Mouse (Mus musculus): ENCODE results near the gene Camta1. TPM values are rescaled to one million over a fixed set of nuclear protein-coding genes. Genes with fewer than 3 reads are reported as not detected.

The Camta1 gene
- total RNA-seq, 2 experiments from 2014 or later = 247 to 265 TPM

DNA sequence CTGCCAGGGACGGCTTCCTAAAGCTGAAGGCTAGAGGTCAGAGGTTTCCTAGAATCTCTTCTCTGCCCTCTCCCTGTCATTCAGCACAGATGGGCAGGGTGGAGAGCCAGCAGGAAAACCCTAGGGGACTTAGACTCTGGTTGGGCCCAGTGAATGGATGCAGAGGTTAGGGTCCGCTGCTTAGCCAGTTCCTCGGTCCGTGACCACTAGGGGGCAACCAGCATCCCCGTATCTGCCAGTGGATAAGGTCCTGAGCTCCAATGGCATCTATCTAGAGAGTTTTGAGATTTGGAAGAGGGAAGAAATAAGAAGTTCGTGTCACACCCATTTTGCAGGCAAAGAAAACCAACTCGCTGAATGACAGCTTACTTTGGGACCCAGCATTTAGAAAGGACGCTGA, 251.4 kb downstream of the Camta1 start:
- peak; percentile 57 to 74 for DNase-seq (ENCODE audit: low spot score in 2 of 2)

- DNase-seq (ENCODE audit: low spot score in 2 of 2) = no peak
These were observed 256.8 kb downstream of the Camta1 start for GRCm38 (mm10) chr4:151604907-151605306.

DNA sequence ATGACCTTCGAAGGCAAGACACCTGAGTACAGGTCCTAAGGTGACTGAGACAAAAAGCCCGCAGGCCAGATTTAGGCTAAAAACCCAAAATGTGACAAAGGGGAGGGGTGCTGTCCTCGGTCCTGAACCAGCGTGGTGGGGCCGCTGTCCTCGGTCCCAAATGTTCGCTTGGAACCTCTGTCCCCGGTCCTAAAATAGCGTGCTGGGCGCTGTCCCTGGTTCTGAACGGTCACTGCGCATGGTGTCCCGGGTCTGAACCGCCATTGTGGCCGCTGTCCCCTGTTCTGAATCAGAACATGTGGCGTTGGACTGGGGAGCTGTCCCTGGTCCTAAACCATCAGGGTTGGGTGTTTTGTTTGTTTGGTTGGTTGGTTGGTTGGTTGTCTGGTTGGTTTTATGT, 257.2 kb downstream of the Camta1 start:
- DNase-seq (ENCODE audit: low spot score in 2 of 2) = peak; percentile 14 to 17

DNA sequence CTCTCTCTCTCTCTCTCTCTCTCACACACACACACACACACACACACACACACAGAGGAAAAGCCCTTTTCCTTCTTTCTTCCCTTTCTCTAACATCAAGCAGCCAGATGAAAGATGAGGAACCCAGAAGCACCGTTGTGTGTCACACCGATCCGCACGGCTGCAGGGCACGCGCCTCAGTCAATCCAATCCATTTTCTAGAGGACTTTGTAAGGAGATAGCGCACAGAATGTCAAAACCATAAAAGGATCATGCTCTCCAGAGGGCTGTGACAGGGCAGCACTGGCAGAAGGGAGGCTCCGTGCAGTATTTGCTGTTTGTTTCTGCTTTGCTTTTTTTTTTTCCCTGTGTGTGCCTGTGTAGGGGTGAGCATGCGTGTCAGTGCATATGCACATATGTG, 258.1 kb downstream of the Camta1 start:
- no peak for DNase-seq (ENCODE audit: low spot score in 2 of 2)

DNA sequence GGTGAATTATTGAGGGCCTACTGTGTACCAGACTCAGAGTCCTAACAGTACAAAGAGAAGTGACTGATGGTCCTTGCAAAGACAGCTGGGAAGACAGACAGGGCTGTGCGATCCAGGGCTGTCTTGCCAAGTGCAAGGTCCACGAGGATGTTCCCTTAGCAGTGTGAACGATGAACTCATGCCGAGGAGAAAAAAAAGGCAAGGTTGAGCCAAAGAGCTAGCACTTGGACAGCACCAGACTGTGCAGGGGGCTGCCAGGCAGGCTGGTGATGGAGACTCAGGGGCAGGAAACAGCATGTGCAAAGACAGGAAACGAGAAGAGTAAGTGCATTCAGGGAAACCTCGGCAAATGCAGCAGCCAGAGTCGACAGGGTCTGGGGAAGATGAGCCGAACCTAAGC, 266.6 kb downstream of the Camta1 start:
- no peak for DNase-seq (ENCODE audit: low spot score in 2 of 2)

DNA sequence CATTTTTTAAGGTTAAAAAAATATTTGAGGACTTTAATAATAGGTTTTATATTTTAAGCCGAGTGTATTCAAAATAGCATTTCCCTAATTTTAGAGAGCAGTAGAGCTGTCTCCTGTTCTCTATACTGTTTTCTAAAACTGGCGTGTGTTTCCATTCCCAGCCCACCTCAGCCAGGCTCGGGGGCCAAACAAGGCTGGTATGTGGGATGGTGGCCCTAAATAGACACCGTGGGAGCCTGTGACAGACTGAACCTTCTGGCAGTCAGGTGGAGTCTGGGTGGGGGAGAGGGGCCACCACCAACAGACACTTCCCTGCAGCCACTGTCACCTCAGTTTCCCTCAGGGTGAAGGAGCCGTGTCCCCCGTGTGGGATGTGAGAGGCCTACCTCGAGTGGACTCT, 268.6 kb downstream of the Camta1 start:
- peak; percentile 24 to 52 for DNase-seq (ENCODE audit: low spot score in 2 of 2)

DNA sequence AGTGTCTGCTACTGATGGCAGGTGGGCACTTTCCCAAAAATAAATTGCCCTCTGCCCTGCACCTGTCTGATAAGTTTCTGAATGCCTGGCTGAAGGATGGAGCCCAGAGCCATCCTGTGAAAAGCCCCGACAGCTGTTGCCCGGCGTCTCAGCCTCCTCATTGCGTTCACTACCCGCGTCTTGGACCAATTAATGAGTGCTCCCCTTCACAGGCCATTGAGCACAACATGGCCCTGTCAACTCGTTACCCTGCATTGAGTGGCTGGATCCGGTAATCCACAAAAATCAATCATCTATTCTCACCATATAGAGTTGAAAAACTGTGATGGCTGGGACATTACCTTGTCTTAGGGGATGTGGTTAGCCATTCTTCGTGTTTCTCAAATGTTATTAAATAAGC, 275.6 kb downstream of the Camta1 start:
- no peak for DNase-seq (ENCODE audit: low spot score in 2 of 2)

DNA sequence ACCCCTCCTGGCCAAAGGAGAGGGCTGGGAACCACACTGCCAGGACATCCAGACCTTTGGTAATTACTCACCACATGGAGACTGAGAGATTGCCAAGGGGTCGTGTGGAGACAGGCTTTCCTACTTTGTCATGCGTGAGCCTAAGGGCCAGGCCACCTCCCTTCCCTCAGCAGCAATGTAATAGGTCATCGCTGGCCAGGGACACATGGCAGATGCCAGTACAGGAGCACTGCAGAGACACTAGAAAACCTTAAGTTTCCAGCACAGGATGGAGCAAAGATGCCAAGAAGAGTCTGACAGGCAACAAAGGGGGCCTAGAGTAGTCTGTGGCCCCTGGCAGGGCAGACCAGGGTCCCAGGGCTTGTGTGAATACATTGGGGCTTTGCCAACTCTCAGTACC, 283.7 kb downstream of the Camta1 start:
- no peak for DNase-seq (ENCODE audit: low spot score in 2 of 2)

- DNase-seq (ENCODE audit: low spot score in 2 of 2) = peak; percentile 27 to 33
These were observed 285.2 kb downstream of the Camta1 start for GRCm38 (mm10) chr4:151576291-151577108.

DNA sequence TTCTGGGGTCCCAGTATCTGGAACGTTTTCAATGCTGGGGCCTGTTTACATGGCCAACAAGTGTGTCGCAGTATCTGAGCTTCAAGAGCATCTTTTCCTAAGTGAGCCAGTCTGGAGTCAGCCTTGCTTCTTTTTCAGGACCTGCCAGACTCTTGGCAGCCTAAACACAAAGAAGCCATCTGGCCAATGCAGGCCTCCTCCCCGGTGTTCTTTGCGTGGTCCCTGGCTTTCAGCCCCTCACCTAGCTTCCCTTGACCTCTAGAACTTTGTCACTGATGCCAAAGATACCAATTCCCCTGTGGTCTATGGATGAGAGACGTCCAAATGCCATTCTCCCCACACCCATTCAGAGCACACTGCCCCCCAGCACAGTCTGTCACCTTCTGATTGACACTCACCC, 289.0 kb downstream of the Camta1 start:
- DNase-seq (ENCODE audit: low spot score in 2 of 2) = no peak

- DNase-seq (ENCODE audit: low spot score in 2 of 2) = no peak
These were observed 292.1 kb downstream of the Camta1 start for GRCm38 (mm10) chr4:151569586-151569985.

- DNase-seq (ENCODE audit: low spot score in 2 of 2) = no peak
These were observed 292.8 kb downstream of the Camta1 start for GRCm38 (mm10) chr4:151568887-151569286.

DNA sequence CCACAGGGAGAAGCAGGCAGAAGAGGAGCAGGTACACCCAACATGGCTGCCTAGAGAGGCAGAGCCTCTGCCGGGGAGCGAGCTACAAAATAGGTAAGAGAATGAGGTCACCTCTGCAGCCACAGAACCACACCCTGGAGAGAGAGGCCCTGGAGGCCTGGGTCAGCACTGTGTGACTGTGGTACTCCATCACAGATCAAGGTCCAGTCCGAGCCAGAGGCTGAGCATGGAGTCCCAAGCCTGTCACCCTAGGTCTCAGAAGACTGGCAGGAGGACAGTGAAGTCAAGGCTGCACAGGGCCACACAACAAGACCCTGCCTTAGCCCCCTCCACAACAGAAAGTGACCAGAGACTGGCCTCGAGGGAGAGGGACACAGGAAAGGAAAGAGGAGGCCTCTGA, 294.6 kb downstream of the Camta1 start:
- no peak for DNase-seq (ENCODE audit: low spot score in 2 of 2)

DNA sequence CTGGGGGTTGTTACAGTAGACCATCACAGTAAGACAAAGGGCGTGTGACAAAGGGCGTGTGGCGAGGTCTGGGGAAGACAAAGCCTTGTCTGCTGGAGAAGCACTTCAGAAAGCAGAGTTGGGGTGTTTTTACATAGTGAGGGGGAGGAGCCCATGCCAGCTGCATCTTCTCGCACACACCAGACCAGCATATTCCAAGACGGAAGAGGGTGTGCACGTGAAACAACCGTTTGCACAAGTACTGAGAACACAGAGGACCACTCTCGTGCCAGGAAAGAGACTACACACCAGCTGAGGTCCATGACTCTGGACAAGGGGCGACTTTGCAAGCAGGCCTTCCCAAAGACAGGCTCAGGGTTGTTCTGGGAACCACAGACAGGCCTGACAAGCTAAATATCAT, 306.2 kb downstream of the Camta1 start:
- no peak for DNase-seq (ENCODE audit: low spot score in 2 of 2)

GRCm38 (mm10) chr4:151549523-151549922, 312.2 kb downstream of the Camta1 start:
- no peak for DNase-seq (ENCODE audit: low spot score in 2 of 2)

- no peak for DNase-seq (ENCODE audit: low spot score in 2 of 2)
These were observed 316.2 kb downstream of the Camta1 start for GRCm38 (mm10) chr4:151545452-151545851.

DNA sequence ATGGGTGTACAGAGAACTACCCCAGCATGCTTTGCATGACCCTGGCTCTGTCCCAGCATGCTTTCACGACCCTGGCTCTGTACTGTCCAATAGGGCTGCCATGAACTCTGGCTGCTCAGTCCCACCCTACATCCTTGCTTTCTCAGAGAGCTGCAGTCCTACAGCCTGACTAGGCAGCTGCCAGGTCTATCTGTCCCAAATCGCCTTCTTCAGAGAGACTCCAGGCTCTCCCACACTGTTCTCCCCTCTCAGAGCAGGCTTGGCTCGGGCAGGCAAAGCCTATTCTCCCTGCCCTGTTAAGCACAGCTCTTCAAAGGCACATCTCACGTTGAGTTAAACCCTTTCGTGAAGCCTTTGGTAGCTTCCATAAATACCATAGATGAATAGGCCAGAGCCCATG, 317.5 kb downstream of the Camta1 start:
- no peak for DNase-seq (ENCODE audit: low spot score in 2 of 2)

GRCm38 (mm10) chr4:151540546-151540945, 321.1 kb downstream of the Camta1 start:
- no peak for DNase-seq (ENCODE audit: low spot score in 2 of 2)

DNA sequence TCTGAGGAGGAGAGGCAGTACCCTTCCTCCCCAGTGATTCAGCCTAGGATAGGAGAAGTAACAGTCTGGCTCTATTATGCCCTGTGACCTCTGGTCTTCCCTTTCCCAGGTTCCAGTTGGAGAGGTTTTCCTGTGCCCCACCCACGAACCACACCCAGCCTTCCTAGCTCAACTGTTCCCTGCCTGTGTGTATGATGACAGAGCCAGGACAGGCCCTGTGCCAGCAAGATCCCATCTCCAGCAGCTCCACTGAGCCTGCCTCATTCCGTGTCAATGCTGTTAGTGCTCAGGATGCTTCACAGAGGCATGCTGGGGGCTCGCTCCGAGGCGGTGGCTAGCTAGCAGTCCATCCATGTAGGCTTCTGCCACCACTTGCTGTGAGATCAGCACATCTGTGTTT, 321.8 kb downstream of the Camta1 start:
- DNase-seq (ENCODE audit: low spot score in 2 of 2) = no peak

- no peak for DNase-seq (ENCODE audit: low spot score in 2 of 2)
These were observed 322.5 kb downstream of the Camta1 start for GRCm38 (mm10) chr4:151539167-151539525.

DNA sequence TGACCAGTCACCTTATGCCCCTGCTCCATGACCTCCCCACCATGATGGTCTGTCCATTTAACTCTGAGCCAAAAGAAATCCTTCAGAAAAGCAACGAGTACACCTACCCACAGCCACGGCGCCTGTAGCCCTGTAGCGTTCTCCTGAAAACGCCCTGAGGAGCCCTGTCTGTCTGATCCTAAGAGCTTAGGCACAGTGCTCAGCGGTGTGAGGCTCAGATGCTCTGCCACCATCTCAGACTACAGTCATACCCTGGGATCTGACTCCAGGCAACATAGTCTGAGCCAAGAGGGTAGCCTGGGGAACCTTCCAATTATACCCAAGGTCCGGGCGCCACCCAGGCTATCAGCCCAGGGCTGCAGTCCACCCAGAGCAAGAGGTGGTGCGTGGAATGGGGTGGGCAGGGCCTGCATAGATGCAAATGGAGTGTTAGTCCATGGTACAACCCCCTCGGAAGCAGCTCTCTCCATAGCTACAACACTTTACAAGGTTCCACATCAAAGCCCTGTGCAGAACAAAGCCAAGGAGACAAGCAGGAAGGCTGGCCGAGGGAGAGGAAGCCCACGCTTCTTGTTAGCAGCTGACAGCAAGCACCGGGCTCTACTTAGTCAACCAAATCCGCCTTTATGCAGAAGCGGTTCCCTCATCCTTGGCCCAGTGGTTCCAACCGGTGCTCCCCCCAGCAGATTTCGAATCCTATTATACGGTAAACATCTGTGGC, 323.1 kb downstream of the Camta1 start:
- DNase-seq (ENCODE audit: low spot score in 2 of 2) = no peak

DNA sequence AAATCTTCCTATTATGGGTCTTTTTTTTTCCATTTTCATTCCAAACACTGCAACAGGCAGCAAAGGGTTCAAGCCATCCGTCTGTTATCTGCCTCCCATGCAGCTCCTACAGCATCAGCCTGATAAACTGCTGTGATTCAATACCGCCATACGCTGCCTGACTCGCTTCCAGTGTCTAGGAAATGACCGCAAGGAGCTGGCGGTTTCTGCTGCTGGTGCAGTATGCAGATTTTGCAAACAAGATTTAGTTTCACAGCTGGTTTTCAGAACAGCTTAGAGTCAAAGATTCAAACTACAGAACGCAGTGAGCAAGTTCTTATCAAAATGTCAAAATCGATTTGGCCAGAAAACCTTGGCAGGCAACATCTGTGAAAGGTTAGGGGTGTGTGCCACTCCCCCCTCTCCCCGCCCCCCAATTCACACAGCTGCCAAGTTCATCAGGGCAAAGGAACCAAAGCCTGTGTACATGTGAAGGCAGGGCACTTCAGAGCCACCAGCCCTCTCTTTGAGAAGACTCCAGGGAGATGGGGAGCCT, 325.7 kb downstream of the Camta1 start:
- DNase-seq (ENCODE audit: low spot score in 2 of 2) = no peak

Data from left cerebral cortex, adult 18-20 months (tissue).